Mouse (Mus musculus) E14TG2a.4 (cell line): ENCODE results near the gene Rictor.

Experiments
- CTCF ChIP-seq: conservative IDR thresholded peaks from 2 replicates; pipeline ENCODE4 v1.5.1; 2014; ENCODE audit warnings: low read length
- NANOG ChIP-seq: IDR thresholded peaks from 2 replicates; pipeline ENCODE4 v1.6.1; 2014; ENCODE audit warnings: borderline replicate concordance, low read length, mixed read lengths

- no peak for TF ChIP-seq CTCF
- no peak for TF ChIP-seq NANOG
Observed at GRCm38 (mm10) chr15:6790011-6790410, 81.8 kb downstream of the Rictor start.
